Mouse (Mus musculus) splenic B cell, adult 2 months (primary cell): ENCODE measurements around the gene H2-Ab1.
"Not testable (repeated sequence)": the region's sequence is repeated elsewhere in the genome, so short reads cannot be mapped to it uniquely, and the experiment has no call there.

ENCODE experiments used
- DNase-seq: peaks from one replicate; pipeline ENCODE4 v3.0.0-alpha.2; 2011; ENCODE audit warnings: low read depth, low spot score
- H3K27me3 ChIP-seq: 2 replicates; pipeline ENCODE4 v1.6.1; 2012; ENCODE audit warnings: mild to moderate bottlenecking, low read length, moderate library complexity, mixed read lengths; ENCODE audit not compliant: control insufficient read depth, poor library complexity, insufficient read depth, severe bottlenecking
- H3K36me3 ChIP-seq: 2 replicates; pipeline ENCODE4 v1.6.1; 2012; ENCODE audit warnings: mild to moderate bottlenecking, low read length, moderate library complexity, mixed read lengths; ENCODE audit not compliant: control insufficient read depth, poor library complexity, insufficient read depth, severe bottlenecking

The H2-Ab1 gene

DNA sequence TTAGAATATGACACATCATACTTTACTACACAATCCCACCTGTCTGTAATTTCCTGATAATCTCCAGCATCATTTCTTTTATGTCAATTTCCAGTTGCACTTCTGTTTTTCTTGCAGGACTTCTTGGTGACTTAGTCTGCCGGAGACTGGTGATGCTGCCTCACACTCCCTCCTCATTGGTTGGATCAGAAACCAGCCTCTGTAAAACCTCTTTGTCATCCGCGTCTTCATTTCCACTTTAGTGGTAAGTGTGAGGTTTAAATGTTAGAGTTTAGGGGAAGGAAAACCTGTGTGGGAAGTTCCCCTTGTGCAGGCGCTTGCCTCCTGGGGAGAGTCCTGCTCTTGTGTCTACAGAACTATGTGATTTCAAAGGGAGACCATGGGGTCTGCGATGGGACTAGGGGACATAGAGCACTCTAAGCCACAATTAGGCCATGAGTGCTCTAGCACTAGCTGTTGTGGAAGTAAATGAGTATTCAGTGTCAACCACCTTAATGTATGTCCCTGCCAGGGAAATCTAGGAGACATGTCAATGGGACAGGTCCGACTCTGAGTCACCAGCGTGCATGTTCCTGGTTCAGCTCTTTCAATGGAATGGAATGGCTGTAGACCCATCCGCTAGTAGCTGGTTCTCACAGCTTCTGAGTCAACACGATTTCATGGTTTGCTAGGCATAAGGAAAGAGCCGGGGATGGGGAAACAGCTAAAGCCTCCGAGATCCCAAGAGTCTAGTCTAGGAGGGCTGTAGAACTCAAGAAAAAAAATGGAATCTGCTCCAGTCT lies at the start of gene H2-Ab1:
Gene H2-Ab1, plus strand, starts transcription at position 96 of the 782 bp plus-strand sequence.
- peaks cover 2% of the 10 kb centered on the region; the same call in 1 of the 2 replicates for H3K36me3 ChIP-seq
- DNase-seq: peak; percentile 100
- no peaks in the 10 kb centered on the region for H3K27me3 ChIP-seq

DNA sequence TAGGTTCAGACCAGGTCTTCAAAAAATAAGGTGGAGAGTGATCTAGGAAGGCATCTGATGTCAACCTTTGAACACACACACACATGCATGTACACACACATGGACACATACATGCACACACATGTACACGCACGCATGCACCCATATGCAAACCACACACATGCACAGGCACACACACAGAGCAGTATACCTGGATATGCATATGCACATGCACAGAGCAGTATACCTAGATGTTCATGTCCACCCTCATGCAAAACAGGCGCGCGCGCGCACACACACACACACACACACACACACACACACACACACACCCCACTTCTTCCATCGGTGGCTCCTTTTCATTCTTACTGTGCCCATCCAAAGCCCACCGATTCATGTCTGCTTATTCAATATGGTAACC lies 49.6 kb upstream of the H2-Ab1 start:
- peaks cover 27% of the 10 kb centered on the region for H3K36me3 ChIP-seq
- DNase-seq: no peak
- no peaks in the 10 kb centered on the region for H3K27me3 ChIP-seq

DNA sequence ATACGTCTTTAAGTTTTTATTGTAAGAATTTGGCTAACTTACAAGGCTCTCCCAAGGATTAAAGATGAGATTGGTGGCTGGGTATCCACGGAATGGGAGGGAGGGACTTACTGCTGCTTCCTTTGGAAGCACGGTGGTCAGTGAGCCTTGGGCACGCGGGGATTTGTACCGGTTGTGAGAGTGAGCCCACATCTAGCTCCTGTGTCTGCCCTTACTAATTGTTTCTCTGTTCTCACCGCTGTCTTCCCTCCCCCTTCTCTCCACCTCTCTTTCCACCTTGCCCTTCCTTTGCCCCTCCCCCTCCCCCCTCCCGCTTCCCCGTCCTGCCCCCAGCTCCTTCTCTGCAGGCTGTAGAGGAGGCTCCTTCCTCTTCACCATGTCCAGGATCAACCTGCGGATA lies 49.1 kb upstream of the H2-Ab1 start:
- no peak for DNase-seq
- H3K36me3 ChIP-seq: peaks cover 28% of the 10 kb centered on the region
- H3K27me3 ChIP-seq: no peaks in the 10 kb centered on the region

DNA sequence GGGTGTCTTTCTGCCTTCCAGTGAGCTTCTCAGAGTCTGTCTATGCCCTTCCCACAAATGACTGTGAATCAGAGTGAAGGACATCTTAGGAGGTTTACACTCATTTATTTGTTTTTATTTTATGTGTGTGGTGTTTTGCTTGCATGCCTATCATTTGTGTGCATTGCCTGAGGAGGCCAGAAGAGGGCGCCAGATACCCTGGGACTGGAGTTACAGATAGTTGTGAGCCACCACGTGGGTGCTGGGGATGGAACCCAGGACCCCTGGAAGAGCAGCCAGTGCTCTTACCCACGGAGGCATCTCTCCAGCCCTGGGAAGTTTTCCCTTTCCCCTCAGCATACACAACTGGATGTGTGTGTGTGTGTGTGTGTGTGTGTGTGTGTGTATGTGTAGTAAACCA lies 47.8 kb upstream of the H2-Ab1 start:
- Histone ChIP-seq H3K27me3 (no peaks in the 10 kb centered on the region), H3K36me3 (peaks cover 35% of the 10 kb centered on the region)
- peak; percentile 56 for DNase-seq

DNA sequence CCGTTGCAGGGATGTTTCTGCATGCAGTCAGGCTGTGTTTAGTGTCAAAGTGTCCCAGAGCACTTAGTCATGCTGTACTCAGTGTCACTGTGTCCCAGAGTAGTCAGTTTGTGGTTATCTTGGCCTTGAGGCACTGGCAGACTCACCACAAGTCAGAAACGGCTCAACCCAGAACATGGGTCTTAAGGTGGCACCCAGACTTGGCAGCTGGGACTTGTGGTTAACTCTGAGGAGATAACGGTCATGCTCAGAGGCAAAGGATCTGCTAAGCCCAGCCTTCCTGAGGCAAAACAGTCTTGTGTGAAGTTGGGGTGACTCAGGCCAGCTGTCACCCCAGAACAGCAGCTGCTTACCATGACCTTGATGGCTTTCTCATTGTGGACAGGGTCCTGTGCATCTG lies 46.9 kb upstream of the H2-Ab1 start:
- Histone ChIP-seq H3K36me3 (peaks cover 42% of the 10 kb centered on the region), H3K27me3 (no peaks in the 10 kb centered on the region)
- no peak for DNase-seq

DNA sequence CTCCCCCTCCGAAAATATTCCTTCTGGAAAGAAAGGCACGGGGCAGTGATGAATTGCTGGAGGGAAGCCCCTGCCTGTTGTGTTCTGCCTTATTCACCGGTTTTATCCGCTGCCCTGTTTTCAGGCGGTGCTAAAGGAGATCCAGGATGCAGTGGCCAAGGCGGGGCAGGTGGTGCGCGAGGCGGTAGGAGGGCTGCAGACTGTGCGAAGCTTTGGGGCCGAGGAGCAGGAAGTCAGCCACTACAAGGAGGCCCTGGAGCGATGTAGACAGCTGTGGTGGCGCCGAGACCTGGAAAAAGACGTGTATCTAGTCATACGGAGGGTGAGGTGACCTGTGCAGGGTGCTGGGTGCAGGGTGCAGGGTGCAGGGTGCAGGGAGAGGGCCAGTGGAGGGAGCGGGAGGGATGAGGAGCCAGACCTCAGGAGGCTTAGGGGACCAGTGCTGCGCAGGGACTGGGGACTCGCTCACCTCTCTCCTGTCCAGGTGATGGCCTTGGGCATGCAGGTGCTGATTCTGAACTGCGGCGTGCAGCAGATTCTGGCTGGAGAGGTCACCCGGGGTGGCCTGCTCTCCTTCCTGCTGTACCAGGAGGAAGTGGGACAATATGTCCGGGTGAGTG lies 45.6 kb upstream of the H2-Ab1 start:
- Histone ChIP-seq H3K27me3 (no peaks in the 10 kb centered on the region), H3K36me3 (peaks cover 46% of the 10 kb centered on the region)
- DNase-seq: no peak

DNA sequence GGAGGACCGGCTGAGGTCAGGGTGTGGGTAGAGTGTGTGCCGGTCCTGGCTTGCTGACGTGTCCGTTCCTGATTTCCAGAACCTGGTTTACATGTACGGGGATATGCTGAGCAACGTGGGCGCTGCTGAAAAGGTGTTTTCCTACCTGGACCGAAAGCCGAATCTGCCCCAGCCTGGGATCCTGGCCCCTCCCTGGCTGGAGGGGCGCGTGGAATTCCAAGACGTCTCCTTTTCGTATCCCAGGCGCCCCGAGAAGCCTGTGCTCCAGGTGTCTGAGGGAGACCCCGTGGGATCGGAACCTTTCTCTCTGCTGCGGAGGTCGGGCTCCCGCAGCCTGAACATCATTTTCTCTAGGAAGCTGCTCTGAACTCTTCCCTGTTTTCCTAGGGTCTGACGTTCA lies 43.6 kb upstream of the H2-Ab1 start:
- DNase-seq: no peak
- Histone ChIP-seq H3K27me3 (no peaks in the 10 kb centered on the region), H3K36me3 (peaks cover 42% of the 10 kb centered on the region)

DNA sequence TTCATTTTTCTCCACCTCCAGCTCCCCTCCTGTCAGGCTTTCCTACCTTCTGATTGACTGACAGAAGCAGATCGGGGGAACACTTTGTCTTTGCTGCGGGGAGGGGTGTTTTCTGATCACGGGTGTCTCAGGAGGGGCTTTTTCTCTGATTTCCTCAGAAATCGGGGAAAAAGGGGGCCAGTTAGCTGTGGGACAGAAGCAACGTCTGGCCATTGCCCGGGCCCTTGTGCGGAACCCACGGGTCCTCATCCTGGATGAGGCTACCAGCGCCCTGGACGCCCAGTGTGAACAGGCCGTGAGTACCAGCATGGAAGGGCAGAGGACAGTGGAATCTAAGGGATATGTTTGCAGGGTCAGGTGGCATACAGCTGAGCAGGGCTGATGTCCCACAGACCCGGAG lies 42.3 kb upstream of the H2-Ab1 start:
- no peaks in the 10 kb centered on the region for H3K27me3 ChIP-seq
- no peak for DNase-seq
- H3K36me3 ChIP-seq: peaks cover 31% of the 10 kb centered on the region

DNA sequence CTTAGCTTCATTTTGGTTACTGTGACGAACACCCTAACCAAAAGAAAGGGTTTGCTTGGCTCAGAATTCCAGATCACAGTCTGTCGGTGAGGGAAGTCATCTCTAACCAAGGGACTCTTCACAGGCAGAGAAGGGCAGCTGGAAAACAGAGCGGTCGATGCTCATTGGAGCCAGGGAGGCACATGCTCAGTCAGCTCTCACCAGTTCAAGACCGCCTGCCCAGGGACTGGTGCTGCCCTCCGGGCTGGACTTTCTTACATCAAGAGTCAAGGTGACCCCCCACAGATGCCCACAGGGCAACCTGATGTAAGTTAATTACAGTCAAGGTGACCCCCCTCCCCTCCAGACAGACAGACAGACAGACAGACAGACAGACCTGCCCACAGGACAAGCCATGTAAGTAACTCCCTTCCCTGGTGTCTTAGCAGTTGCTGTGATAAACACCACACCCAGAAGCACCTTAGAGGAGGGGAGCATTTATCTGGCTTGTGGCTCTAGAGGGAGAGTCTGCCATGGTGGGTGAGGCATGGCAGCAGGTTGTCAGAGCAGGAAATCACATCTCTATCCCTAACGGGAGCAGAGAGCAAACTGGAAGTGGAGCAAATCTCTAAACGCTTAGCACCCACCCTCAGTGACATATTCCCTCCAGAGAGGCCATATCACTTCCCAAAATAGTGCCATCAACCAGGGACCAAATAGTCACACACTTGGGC lies 40.1 kb upstream of the H2-Ab1 start:
- peaks cover 25% of the 10 kb centered on the region for H3K36me3 ChIP-seq
- DNase-seq: no peak
- no peaks in the 10 kb centered on the region for H3K27me3 ChIP-seq

DNA sequence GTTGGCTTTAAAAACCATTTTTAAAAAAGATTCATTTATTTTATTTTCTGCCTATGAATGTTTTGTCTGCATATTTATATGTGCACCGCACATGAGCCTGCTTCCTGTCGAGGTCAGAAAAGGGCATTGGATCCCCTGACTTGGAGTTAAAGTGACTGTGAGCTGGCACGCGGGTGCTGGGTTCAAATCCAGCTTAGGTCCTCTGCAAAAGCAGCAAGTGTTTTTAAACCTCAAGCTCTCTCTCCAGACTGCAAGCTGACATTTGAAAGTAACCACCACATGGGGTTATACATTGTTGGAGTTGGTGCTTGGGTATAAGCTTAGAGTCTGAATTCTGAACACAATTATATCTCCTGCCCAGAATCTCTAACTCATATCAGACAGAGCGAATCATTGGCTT lies 39.5 kb upstream of the H2-Ab1 start:
- DNase-seq: no peak
- H3K27me3 ChIP-seq: no peaks in the 10 kb centered on the region
- peaks cover 21% of the 10 kb centered on the region for H3K36me3 ChIP-seq

DNA sequence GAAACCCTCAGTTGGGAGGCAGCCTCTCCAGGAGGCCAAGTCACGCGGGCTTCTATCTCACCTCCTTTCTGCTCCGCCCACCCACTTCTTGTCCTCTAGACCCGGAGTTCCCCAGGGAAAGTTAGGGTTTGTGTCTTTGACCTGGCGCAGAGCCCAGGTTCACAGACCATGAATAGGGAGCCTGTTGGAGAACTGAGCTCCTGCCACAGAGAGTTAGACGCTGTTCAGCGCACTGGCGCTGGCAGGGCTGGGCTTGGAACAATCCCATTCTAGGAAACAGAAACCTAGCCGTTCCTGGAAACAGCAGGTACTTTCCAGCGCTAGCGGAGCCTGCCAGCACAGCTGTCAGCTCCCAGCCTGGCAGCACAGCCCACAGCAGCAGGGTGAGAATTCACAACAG lies 38.8 kb upstream of the H2-Ab1 start:
- no peaks in the 10 kb centered on the region for H3K27me3 ChIP-seq
- H3K36me3 ChIP-seq: peaks cover 21% of the 10 kb centered on the region
- no peak for DNase-seq

DNA sequence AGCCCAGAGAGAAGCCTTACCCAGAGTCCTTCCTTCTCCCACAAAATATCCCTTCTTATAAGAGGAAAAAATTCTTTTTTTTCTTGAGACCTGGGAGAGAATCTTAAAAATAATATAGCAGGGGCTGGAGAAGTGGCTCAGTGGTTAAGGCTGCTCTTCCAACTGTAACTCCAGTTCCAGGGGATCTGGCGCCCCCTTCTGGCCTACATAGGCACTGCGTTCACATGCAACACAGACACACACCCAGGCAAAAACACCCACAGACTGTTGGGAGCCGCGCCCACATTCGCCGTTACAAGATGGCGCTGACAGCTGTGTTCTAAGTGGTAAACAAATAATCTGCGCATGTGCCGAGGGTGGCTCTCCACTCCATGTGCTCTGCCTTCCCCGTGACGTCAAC lies 38.4 kb upstream of the H2-Ab1 start:
- H3K36me3 ChIP-seq: peaks cover 17% of the 10 kb centered on the region
- not testable (repeated sequence) for H3K27me3 ChIP-seq
- DNase-seq: peak; percentile 66

DNA sequence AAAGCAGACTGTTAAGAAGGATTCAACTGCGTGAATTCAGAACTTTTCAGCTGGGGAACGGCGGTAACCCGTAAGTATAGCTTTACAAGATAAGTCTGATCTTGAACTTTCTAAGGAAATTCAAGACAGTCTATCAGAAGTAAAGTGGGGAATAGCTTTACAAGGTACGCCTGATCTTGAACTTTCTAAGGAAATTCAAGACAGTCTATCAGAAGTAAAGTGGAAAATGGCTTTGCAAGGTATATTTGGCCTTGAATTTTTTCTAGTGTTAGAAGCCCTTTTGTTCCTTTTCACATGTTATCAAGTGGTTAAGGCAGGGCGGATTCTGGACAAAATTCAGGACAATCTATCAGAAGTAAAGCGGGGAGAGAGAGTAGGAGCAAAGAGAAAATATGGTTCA lies 37.7 kb upstream of the H2-Ab1 start:
- H3K36me3 ChIP-seq: peaks cover 13% of the 10 kb centered on the region
- not testable (repeated sequence) for H3K27me3 ChIP-seq, DNase-seq

DNA sequence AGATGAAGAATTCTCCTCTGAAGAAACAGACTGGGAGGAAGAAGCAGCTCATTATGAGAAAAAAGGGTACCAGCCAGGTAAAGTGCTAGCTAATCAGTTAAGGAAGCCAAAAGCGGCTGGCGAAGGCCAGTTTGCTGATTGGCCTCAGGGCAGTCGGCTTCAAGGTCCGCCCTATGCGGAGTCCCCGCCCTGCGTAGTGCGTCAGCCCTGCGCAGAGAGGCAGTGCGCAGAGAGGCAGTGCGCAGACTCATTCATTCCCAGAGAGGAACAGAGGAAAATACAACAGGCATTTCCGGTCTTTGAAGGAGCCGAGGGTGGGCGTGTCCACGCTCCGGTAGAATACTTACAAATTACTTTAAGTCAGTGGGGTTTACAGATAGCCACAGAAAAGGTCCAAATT lies 37.1 kb upstream of the H2-Ab1 start:
- DNase-seq, H3K36me3 ChIP-seq, H3K27me3 ChIP-seq: not testable (repeated sequence)

DNA sequence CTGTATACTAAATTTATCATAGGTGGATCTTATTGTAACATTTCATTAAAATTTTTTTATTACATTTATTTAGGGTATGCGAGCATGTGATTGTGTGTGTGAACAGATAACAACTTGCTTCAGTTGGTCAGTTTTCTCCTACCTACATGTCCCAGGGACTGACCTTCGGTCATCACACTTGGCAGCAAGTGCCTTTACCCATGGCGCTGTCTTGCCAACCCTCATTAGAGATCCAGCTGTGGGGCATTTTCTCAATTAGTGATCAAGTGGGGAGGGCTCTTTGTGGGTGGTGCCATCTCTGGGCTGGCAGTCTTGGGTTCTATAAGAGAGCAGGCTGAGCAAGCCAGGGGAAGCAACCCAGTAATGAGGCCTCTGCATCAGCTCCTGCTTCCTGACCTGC lies 32.7 kb upstream of the H2-Ab1 start:
- no peaks in the 10 kb centered on the region for H3K36me3 ChIP-seq
- H3K27me3 ChIP-seq: no peaks in the 10 kb centered on the region
- no peak for DNase-seq
